In genomic region chr11:54684831-54685230, GRCm38 (mm10) we compare ENCODE assay signal across 23 mouse cellular contexts.
"Had no signal": no experiment of that assay in that cellular context is flagged by ENCODE, and none has a peak within 500 bp of the region (broad histone marks: within the 10 kb centered on the region; RNA-seq: fewer than 3 reads in every experiment).

No protein-coding gene starts in this region.

- DNase-seq: kidney, postnatal 25 days; layer of hippocampus, adult 9-11 months; liver; lung, adult 18-20 months; lung, postnatal 10 days; lung, postnatal 36 days; right cerebral cortex, adult 18-20 months; right cerebral cortex, postnatal 14 days; right cerebral cortex, postnatal 4 days; thymus, adult 2 months; thymus, postnatal 14 days; thymus, postnatal 4 days had no signal

- H3K27ac ChIP-seq: kidney, postnatal 0 days; layer of hippocampus, adult 2 months; liver, embryonic 12.5 days; liver, embryonic 15.5 days; lung, embryonic 15.5 days; midbrain, embryonic 10.5 days; midbrain, embryonic 13.5 days; neural tube, embryonic 12.5 days; neural tube, embryonic 15.5 days; stomach, postnatal 0 days had no signal

- H3K4me1 ChIP-seq: liver, embryonic 12.5 days; liver, embryonic 15.5 days; lung, embryonic 15.5 days; midbrain, embryonic 10.5 days; midbrain, embryonic 13.5 days; neural tube, embryonic 12.5 days; neural tube, embryonic 15.5 days had no signal

- ATAC-seq: liver, embryonic 12.5 days; midbrain, embryonic 13.5 days had no signal

- H3K9me3 ChIP-seq: liver, embryonic 12.5 days; liver, embryonic 15.5 days; lung, embryonic 15.5 days; megakaryocyte, embryonic 14.5 days; midbrain, embryonic 10.5 days; midbrain, embryonic 13.5 days; neural tube, embryonic 12.5 days; neural tube, embryonic 15.5 days had no signal

- H3K27me3 ChIP-seq: liver, embryonic 12.5 days; liver, embryonic 15.5 days; lung, embryonic 15.5 days; megakaryocyte, embryonic 14.5 days; midbrain, embryonic 13.5 days; neural tube, embryonic 12.5 days; neural tube, embryonic 15.5 days had no signal

- H3K4me2 ChIP-seq: liver, embryonic 12.5 days; liver, embryonic 15.5 days; lung, embryonic 15.5 days; midbrain, embryonic 13.5 days; neural tube, embryonic 12.5 days; neural tube, embryonic 15.5 days had no signal

- H3K4me3 ChIP-seq: layer of hippocampus, adult 2 months; liver, embryonic 12.5 days; liver, embryonic 15.5 days; lung, embryonic 15.5 days; megakaryocyte, embryonic 14.5 days; midbrain, embryonic 10.5 days; midbrain, embryonic 13.5 days; neural tube, embryonic 12.5 days; neural tube, embryonic 15.5 days had no signal

- H3K9ac ChIP-seq: liver, embryonic 12.5 days; liver, embryonic 15.5 days; lung, embryonic 15.5 days; midbrain, embryonic 13.5 days; neural tube, embryonic 12.5 days; neural tube, embryonic 15.5 days had no signal
